Comparison of ENCODE assay signal across 8 mouse cellular contexts in the genomic region with DNA sequence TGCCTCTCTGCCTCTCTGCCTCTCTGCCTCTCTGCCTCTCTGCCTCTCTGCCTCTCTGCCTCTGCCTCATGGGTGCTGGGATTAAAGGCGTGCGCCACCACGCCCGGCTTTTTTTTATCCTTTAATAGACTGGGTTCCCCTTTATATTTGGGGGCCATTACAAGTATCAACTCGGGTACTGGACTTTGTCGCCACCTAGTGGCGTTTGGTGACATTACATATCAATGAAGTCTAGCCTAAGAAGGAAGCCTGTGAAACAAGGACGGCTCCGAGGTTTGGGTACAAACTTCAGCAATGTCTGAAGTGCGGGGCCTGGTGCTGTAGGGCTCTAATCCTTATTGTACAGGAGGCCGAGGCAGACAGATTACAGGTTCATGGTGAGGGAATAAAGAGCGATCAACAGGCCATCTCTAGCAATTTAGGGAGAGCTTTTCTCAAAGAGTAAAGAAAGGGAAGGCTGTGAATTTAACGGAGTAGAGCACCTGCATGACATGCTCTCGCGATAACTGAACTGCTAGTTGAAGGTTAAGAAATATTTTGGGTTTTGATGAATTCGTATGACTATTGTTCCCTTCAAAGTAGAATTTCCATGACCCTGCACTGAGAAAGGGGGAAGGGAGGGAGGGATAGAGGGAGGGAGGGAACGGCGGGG. TPM values are rescaled to one million over a fixed set of nuclear protein-coding genes. Genes with fewer than 3 reads are reported as not detected.
DNase-seq lines count a peak whose midpoint lies in the region; ATAC-seq lines count a peak whose summit lies in the region.

No protein-coding gene starts in this region.

- H3K27ac ChIP-seq in hindbrain, embryonic 10.5 days = peak overlapping the region; percentile 62; the same call in 1 of the 2 replicates
- no peak overlapping the region for H3K27ac ChIP-seq in lung, embryonic 16.5 days (ENCODE audit: low read length)

- H3K9ac ChIP-seq in lung, embryonic 16.5 days (ENCODE audit: low read length) = no peak overlapping the region

- DNase-seq in Muller cell, postnatal 12 days (ENCODE audit: inconsistent ontology term) = peak; percentile 46
- DNase-seq in cerebellum, adult 8-10 months = peak; percentile 77
- DNase-seq in frontal cortex, adult 2 months (ENCODE audit: extremely low spot score in 1 of 2, low spot score in 1 of 2) = peak; percentile 54 to 93
- peak; percentile 69 for DNase-seq in hindbrain, embryonic 10.5 days (ENCODE audit: low spot score)
- DNase-seq in layer of hippocampus, postnatal 10 days (ENCODE audit: low spot score in 2 of 2) = peak; percentile 86 to 88
- peak; percentile 69 for DNase-seq in ovary, postnatal 10 days (ENCODE audit: low spot score)
- DNase-seq in thymus, postnatal 0 days (ENCODE audit: low spot score) = peak; percentile 88

- no peak for ATAC-seq in lung, embryonic 16.5 days (ENCODE audit: low read depth)

- 0 out of 2 replicates have a peak overlapping the region, but pooled peaks have one; percentile 18 for H3K4me3 ChIP-seq in hindbrain, embryonic 10.5 days
- no peak overlapping the region for H3K4me3 ChIP-seq in lung, embryonic 16.5 days (ENCODE audit: low read length)

- WGBS in hindbrain, embryonic 10.5 days = 27% methylated on average over 18 of the region's 18 CpGs
- 20% methylated on average over 18 of the region's 18 CpGs for WGBS in lung, embryonic 16.5 days

- no peaks in the 10 kb centered on the region for H3K9me3 ChIP-seq in hindbrain, embryonic 10.5 days
- no peaks in the 10 kb centered on the region for H3K9me3 ChIP-seq in lung, embryonic 16.5 days (ENCODE audit: control insufficient read depth, low read length)

- no peaks in the 10 kb centered on the region for H3K36me3 ChIP-seq in hindbrain, embryonic 10.5 days
- no peaks in the 10 kb centered on the region for H3K36me3 ChIP-seq in lung, embryonic 16.5 days (ENCODE audit: control insufficient read depth, insufficient read depth, low read length)

- H3K4me2 ChIP-seq in lung, embryonic 16.5 days (ENCODE audit: low read depth, low read length) = peak overlapping the region; percentile 28; the same call in 1 of the 2 replicates

- H3K27me3 ChIP-seq in hindbrain, embryonic 10.5 days (ENCODE audit: insufficient read depth, poor library complexity, severe bottlenecking) = no peaks in the 10 kb centered on the region
- H3K27me3 ChIP-seq in lung, embryonic 16.5 days (ENCODE audit: control insufficient read depth, insufficient read depth, low read depth, low read length) = no peaks in the 10 kb centered on the region

- H3K4me1 ChIP-seq in hindbrain, embryonic 10.5 days (replicated peaks) = peaks cover 10% of the 10 kb centered on the region
- H3K4me1 ChIP-seq in lung, embryonic 16.5 days (replicated peaks; ENCODE audit: control insufficient read depth, insufficient read depth, low read length) = no peaks in the 10 kb centered on the region

RNA-seq across cellular contexts. Expression of gene Akr1b10, which starts 12.2 kb away (rescaled TPM):
- polyA plus RNA-seq in frontal cortex, adult 2 months (2012; rRNA removed) = 32.4 and 34.0 TPM in 2 replicates
- polyA plus RNA-seq in hindbrain, embryonic 10.5 days (2016; fragmentation: Nextera tagmentation; extraction: Ambion mirVana) = 16.7 and 18.7 TPM in 2 replicates
- 10 to 100 TPM; 18.2 to 20.0 TPM for total RNA-seq in layer of hippocampus, postnatal 10 days (2021)
- polyA plus RNA-seq in lung, embryonic 16.5 days (2015; fragmentation: Nextera tagmentation; extraction: Ambion mirVana) = 25.3 and 28.2 TPM in 2 replicates
- polyA plus RNA-seq in thymus, postnatal 0 days (2015; fragmentation: Nextera tagmentation; extraction: Ambion mirVana) = 29.1 and 33.6 TPM in 2 replicates

RNA-seq across cellular contexts. Expression of gene Akr1b8, which starts 17.9 kb away (rescaled TPM):
- polyA plus RNA-seq in frontal cortex, adult 2 months (2012; rRNA removed) = 1.00 and 1.5 TPM in 2 replicates
- polyA plus RNA-seq in hindbrain, embryonic 10.5 days (2016; fragmentation: Nextera tagmentation; extraction: Ambion mirVana) = 27.2 and 29.1 TPM in 2 replicates
- total RNA-seq in layer of hippocampus, postnatal 10 days (2021) = 1 to 10 TPM in 1 of 2 experiments, under 1 TPM in 1; 0.67 to 1.1 TPM
- 7.5 and 8.2 TPM in 2 replicates for polyA plus RNA-seq in lung, embryonic 16.5 days (2015; fragmentation: Nextera tagmentation; extraction: Ambion mirVana)
- polyA plus RNA-seq in thymus, postnatal 0 days (2015; fragmentation: Nextera tagmentation; extraction: Ambion mirVana) = 1.5 and 1.6 TPM in 2 replicates

RNA-seq across cellular contexts. Expression of gene Akr1b7, which starts 40.3 kb away (rescaled TPM):
- polyA plus RNA-seq in frontal cortex, adult 2 months (2012; rRNA removed) = 0.10 and 0.11 TPM in 2 replicates
- polyA plus RNA-seq in hindbrain, embryonic 10.5 days (2016; fragmentation: Nextera tagmentation; extraction: Ambion mirVana) = not detected in 2 replicates
- total RNA-seq in layer of hippocampus, postnatal 10 days (2021) = not detected
- 0.38 TPM in 1 of 2 replicates, not detected in the other for polyA plus RNA-seq in lung, embryonic 16.5 days (2015; fragmentation: Nextera tagmentation; extraction: Ambion mirVana)
- polyA plus RNA-seq in thymus, postnatal 0 days (2015; fragmentation: Nextera tagmentation; extraction: Ambion mirVana) = 0.14 TPM in 1 of 2 replicates, not detected in the other

RNA-seq across cellular contexts. Expression of gene Akr1b3, which starts 54.5 kb away (rescaled TPM):
- polyA plus RNA-seq in frontal cortex, adult 2 months (2012; rRNA removed) = 72.4 and 73.9 TPM in 2 replicates
- polyA plus RNA-seq in hindbrain, embryonic 10.5 days (2016; fragmentation: Nextera tagmentation; extraction: Ambion mirVana) = 287 and 330 TPM in 2 replicates
- total RNA-seq in layer of hippocampus, postnatal 10 days (2021) = 10 to 100 TPM; 47.0 to 47.1 TPM
- polyA plus RNA-seq in lung, embryonic 16.5 days (2015; fragmentation: Nextera tagmentation; extraction: Ambion mirVana) = 120 and 122 TPM in 2 replicates
- 268 and 290 TPM in 2 replicates for polyA plus RNA-seq in thymus, postnatal 0 days (2015; fragmentation: Nextera tagmentation; extraction: Ambion mirVana)
